Mouse (Mus musculus) kidney, adult 2 months (tissue): ENCODE measurements around the gene Ucn3.

Experiments
- CTCF ChIP-seq: fragments of 200-500 bp; conservative IDR thresholded peaks from 2 replicates; pipeline ENCODE4 v1.5.1; 2011; ENCODE audit warnings: low read depth, mild to moderate bottlenecking, control low read depth, low read length, moderate library complexity, mixed read lengths; ENCODE audit not compliant: insufficient read depth, insufficient read length
- POLR2A ChIP-seq: fragments of 200-500 bp; IDR thresholded peaks from one replicate; pipeline ENCODE4 v1.6.1; 2011; ENCODE audit warnings: low read depth, low read length, control low read depth

GRCm38 (mm10) chr13:3910356-3910755 lies 34.8 kb downstream of the Ucn3 start:
- TF ChIP-seq CTCF: no peak
- no peak for TF ChIP-seq POLR2A
